Mouse (Mus musculus) CD4-positive helper T cell, adult 2 months (primary cell): Measurements from ENCODE around the gene Plxna4.

Experiments used
- DNase-seq: peaks from one replicate; pipeline ENCODE4 v3.0.0-alpha.2; 2012; ENCODE audit warnings: low read depth, missing footprints, low spot score

Gene Plxna4

GRCm38 (mm10) chr6:32260341-32260740, 327.7 kb downstream of the Plxna4 start:
- no peak for DNase-seq

GRCm38 (mm10) chr6:32255191-32255590, 332.8 kb downstream of the Plxna4 start:
- DNase-seq = no peak

- no peak for DNase-seq
Measured at GRCm38 (mm10) chr6:32252168-32252567, 335.8 kb downstream of the Plxna4 start.

GRCm38 (mm10) chr6:32251674-32252073, 336.3 kb downstream of the Plxna4 start:
- DNase-seq = no peak

GRCm38 (mm10) chr6:32246036-32246435, 342.0 kb downstream of the Plxna4 start:
- DNase-seq = no peak

- no peak for DNase-seq
Measured at GRCm38 (mm10) chr6:32243040-32243439, 345.0 kb downstream of the Plxna4 start.

GRCm38 (mm10) chr6:32231383-32231782, 356.6 kb downstream of the Plxna4 start:
- DNase-seq = no peak

GRCm38 (mm10) chr6:32226636-32227035, 361.4 kb downstream of the Plxna4 start:
- no peak for DNase-seq

GRCm38 (mm10) chr6:32224007-32224703, 363.8 kb downstream of the Plxna4 start:
- no peak for DNase-seq

- no peak for DNase-seq
Measured at GRCm38 (mm10) chr6:32220765-32221164, 367.2 kb downstream of the Plxna4 start.

- DNase-seq = no peak
Measured at GRCm38 (mm10) chr6:32218544-32218943, 369.4 kb downstream of the Plxna4 start.

- no peak for DNase-seq
Measured at GRCm38 (mm10) chr6:32212439-32212838, 375.6 kb downstream of the Plxna4 start.

GRCm38 (mm10) chr6:32210139-32210538, 377.9 kb downstream of the Plxna4 start:
- DNase-seq = no peak

- DNase-seq = no peak
Measured at GRCm38 (mm10) chr6:32208951-32209350, 379.0 kb downstream of the Plxna4 start.

- no peak for DNase-seq
Measured at GRCm38 (mm10) chr6:32204253-32204652, 383.7 kb downstream of the Plxna4 start.

GRCm38 (mm10) chr6:32203389-32203788, 384.6 kb downstream of the Plxna4 start:
- DNase-seq = no peak

GRCm38 (mm10) chr6:32202664-32203192, 385.3 kb downstream of the Plxna4 start:
- no peak for DNase-seq

GRCm38 (mm10) chr6:32201506-32201905, 386.5 kb downstream of the Plxna4 start:
- DNase-seq = no peak

GRCm38 (mm10) chr6:32199616-32200015, 388.4 kb downstream of the Plxna4 start:
- no peak for DNase-seq

- no peak for DNase-seq
Measured at GRCm38 (mm10) chr6:32196913-32197312, 391.1 kb downstream of the Plxna4 start.

GRCm38 (mm10) chr6:32193046-32193445, 394.9 kb downstream of the Plxna4 start:
- DNase-seq = no peak

GRCm38 (mm10) chr6:32184402-32184985, 403.5 kb downstream of the Plxna4 start:
- no peak for DNase-seq

GRCm38 (mm10) chr6:32183651-32184185, 404.3 kb downstream of the Plxna4 start:
- DNase-seq = no peak
